Mouse (Mus musculus) lung, adult 2 months (tissue): ENCODE measurements at regions not wholly inside any gene's neighbourhood (a gene's known extent, or its start where the extent isn't known, plus 50 kb on each side); places are given as distances from the start of the nearest gene placed in this dataset.

ENCODE experiments used
- CTCF ChIP-seq: fragments of 200-500 bp; IDR thresholded peaks from 2 replicates; pipeline ENCODE4 v1.5.1; 2011; ENCODE audit warnings: mild to moderate bottlenecking, low read length, control low read depth; ENCODE audit not compliant: insufficient read depth
- POLR2A ChIP-seq: fragments of 200-500 bp; IDR thresholded peaks from 2 replicates; pipeline ENCODE4 v1.6.1; 2011; ENCODE audit warnings: low read depth, mild to moderate bottlenecking, control low read depth, low read length, borderline replicate concordance; ENCODE audit errors: extremely low read depth

GRCm38 (mm10) chrX:57707932-57708331, 204.4 kb upstream of the Gpr101 start:
- TF ChIP-seq CTCF: no peak
- TF ChIP-seq POLR2A: no peak
